Mouse (Mus musculus): ENCODE results near the gene Smad3. TPM values are rescaled to one million over a fixed set of nuclear protein-coding genes. Genes with fewer than 3 reads are reported as not detected.

Smad3 gene
- polyA plus RNA-seq, 1 experiment, result 41.0 TPM

- DNase-seq, result no peak
- TF ChIP-seq CTCF (IDR thresholded peaks at IDR 0.05; ENCODE audit: insufficient read depth, low read length) (no peak), POLR2A (IDR thresholded peaks at IDR 0.05; ENCODE audit: borderline replicate concordance, extremely low read depth, low read depth, low read length) (0 out of 2 replicates have a peak, but pooled peaks have one; percentile 5)
- WGBS, result 3% methylated on average over 47 of the region's 47 CpGs
- Histone ChIP-seq H3K4me3 (replicated peaks; ENCODE audit: extremely low read depth, low read depth, low read length) (peak overlapping the region; percentile 84), H3K4me1 (ENCODE audit: control insufficient read depth, insufficient read depth, low read length) (peaks cover 5% of the 10 kb centered on the region; the same call in 1 of the 2 replicates)
Measured at GRCm38 (mm10) chr9:63756581-63757461, 973 bp downstream of the Smad3 start.

GRCm38 (mm10) chr9:63755671-63756543, 1.9 kb downstream of the Smad3 start:
- no peak for DNase-seq
- WGBS, result 29% methylated on average over 15 of the region's 15 CpGs
- peaks cover 5% of the 10 kb centered on the region; the same call in 1 of the 2 replicates for H3K4me1 ChIP-seq (ENCODE audit: control insufficient read depth, insufficient read depth, low read length)
- TF ChIP-seq POLR2A (IDR thresholded peaks at IDR 0.05; ENCODE audit: borderline replicate concordance, extremely low read depth, low read depth, low read length) (no peak), CTCF (IDR thresholded peaks at IDR 0.05; ENCODE audit: insufficient read depth, low read length) (no peak)
- H3K4me3 ChIP-seq (replicated peaks; ENCODE audit: extremely low read depth, low read depth, low read length), result peak overlapping the region; percentile 84

GRCm38 (mm10) chr9:63754556-63755510, 3.0 kb downstream of the Smad3 start:
- DNase-seq, result no peak
- 34% methylated on average over 23 of the region's 23 CpGs for WGBS
- Histone ChIP-seq H3K4me1 (ENCODE audit: control insufficient read depth, insufficient read depth, low read length) (peaks cover 5% of the 10 kb centered on the region; the same call in 1 of the 2 replicates), H3K4me3 (replicated peaks; ENCODE audit: extremely low read depth, low read depth, low read length) (peak overlapping the region; percentile 58)
- TF ChIP-seq CTCF (IDR thresholded peaks at IDR 0.05; ENCODE audit: insufficient read depth, low read length) (no peak), POLR2A (IDR thresholded peaks at IDR 0.05; ENCODE audit: borderline replicate concordance, extremely low read depth, low read depth, low read length) (peak; percentile 6; the same call in 1 of the 2 replicates)

GRCm38 (mm10) chr9:63754039-63754438, 3.8 kb downstream of the Smad3 start:
- Histone ChIP-seq H3K4me3 (replicated peaks; ENCODE audit: extremely low read depth, low read depth, low read length) (no peak overlapping the region), H3K4me1 (ENCODE audit: control insufficient read depth, insufficient read depth, low read length) (peaks cover 8% of the 10 kb centered on the region)
- no peak for DNase-seq
- TF ChIP-seq CTCF (IDR thresholded peaks at IDR 0.05; ENCODE audit: insufficient read depth, low read length), result no peak
- no peak for TF ChIP-seq POLR2A (IDR thresholded peaks at IDR 0.05; ENCODE audit: borderline replicate concordance, extremely low read depth, low read depth, low read length)
- WGBS, result 68% methylated on average over 5 of the region's 5 CpGs

GRCm38 (mm10) chr9:63753359-63753758, 4.4 kb downstream of the Smad3 start:
- no peak for DNase-seq
- no peak overlapping the region for H3K4me3 ChIP-seq (replicated peaks; ENCODE audit: extremely low read depth, low read depth, low read length)
- H3K4me1 ChIP-seq (ENCODE audit: control insufficient read depth, insufficient read depth, low read length), result peaks cover 12% of the 10 kb centered on the region
- 80% methylated on average over 8 of the region's 8 CpGs for WGBS
- TF ChIP-seq POLR2A (IDR thresholded peaks at IDR 0.05; ENCODE audit: borderline replicate concordance, extremely low read depth, low read depth, low read length) (no peak), CTCF (IDR thresholded peaks at IDR 0.05; ENCODE audit: insufficient read depth, low read length) (no peak)

GRCm38 (mm10) chr9:63752576-63752975, 5.2 kb downstream of the Smad3 start:
- DNase-seq, result no peak
- TF ChIP-seq CTCF (IDR thresholded peaks at IDR 0.05; ENCODE audit: insufficient read depth, low read length), result no peak
- no peak for TF ChIP-seq POLR2A (IDR thresholded peaks at IDR 0.05; ENCODE audit: borderline replicate concordance, extremely low read depth, low read depth, low read length)
- no peak overlapping the region for H3K4me3 ChIP-seq (replicated peaks; ENCODE audit: extremely low read depth, low read depth, low read length)
- H3K4me1 ChIP-seq (ENCODE audit: control insufficient read depth, insufficient read depth, low read length), result peaks cover 16% of the 10 kb centered on the region
- 68% methylated on average over 7 of the region's 7 CpGs for WGBS

GRCm38 (mm10) chr9:63751325-63751724, 6.5 kb downstream of the Smad3 start:
- TF ChIP-seq POLR2A (IDR thresholded peaks at IDR 0.05; ENCODE audit: borderline replicate concordance, extremely low read depth, low read depth, low read length) (no peak), CTCF (IDR thresholded peaks at IDR 0.05; ENCODE audit: insufficient read depth, low read length) (no peak)
- Histone ChIP-seq H3K4me3 (replicated peaks; ENCODE audit: extremely low read depth, low read depth, low read length) (no peak overlapping the region), H3K4me1 (ENCODE audit: control insufficient read depth, insufficient read depth, low read length) (peaks cover 22% of the 10 kb centered on the region)
- no peak for DNase-seq
- 74% methylated on average over 4 of the region's 4 CpGs for WGBS

- WGBS, result 55% methylated on average over 10 of the region's 10 CpGs
- Histone ChIP-seq H3K4me3 (replicated peaks; ENCODE audit: extremely low read depth, low read depth, low read length) (no peak overlapping the region), H3K4me1 (ENCODE audit: control insufficient read depth, insufficient read depth, low read length) (peaks cover 28% of the 10 kb centered on the region)
- no peak for DNase-seq
- TF ChIP-seq POLR2A (IDR thresholded peaks at IDR 0.05; ENCODE audit: borderline replicate concordance, extremely low read depth, low read depth, low read length) (no peak), CTCF (IDR thresholded peaks at IDR 0.05; ENCODE audit: insufficient read depth, low read length) (no peak)
Measured at GRCm38 (mm10) chr9:63750360-63750974, 7.3 kb downstream of the Smad3 start.
